Mouse (Mus musculus): ENCODE results near the gene Ccdc7b. TPM values are rescaled to one million over a fixed set of nuclear protein-coding genes. Genes with fewer than 3 reads are reported as not detected.
"Not testable (repeated sequence)": the region's sequence is repeated elsewhere in the genome, so short reads cannot be mapped to it uniquely, and the experiment has no call there.

The Ccdc7b gene
- not detected in 2 replicates for polyA plus RNA-seq (2014; fragmentation: Nextera tagmentation; extraction: Ambion mirVana)

- ATAC-seq (ENCODE audit: low FRiP score, low TSS enrichment): not testable (repeated sequence)
Measured at GRCm38 (mm10) chr8:129066834-129067233, at the start of gene Ccdc7b. Gene Ccdc7b, plus strand, starts transcription at chr8:129067134.

GRCm38 (mm10) chr8:129065417-129065816 lies 1.5 kb upstream of the Ccdc7b start, which contains the start of gene Ccdc7a:
Gene Ccdc7a, minus strand, starts transcription at chr8:129065517.
- not testable (repeated sequence) for H3K27ac ChIP-seq (ENCODE audit: low read depth, low read length); H3K4me2 ChIP-seq (replicated peaks; ENCODE audit: low read depth, low read length); ATAC-seq (ENCODE audit: low FRiP score, low TSS enrichment); H3K4me1 ChIP-seq (ENCODE audit: control insufficient read depth, insufficient read depth, low read length); H3K36me3 ChIP-seq (ENCODE audit: control insufficient read depth, insufficient read depth, low read length); H3K9ac ChIP-seq (ENCODE audit: low read depth, low read length); H3K27me3 ChIP-seq (ENCODE audit: control insufficient read depth, insufficient read depth, low read length); H3K9me3 ChIP-seq (ENCODE audit: control insufficient read depth, low read length); H3K4me3 ChIP-seq (ENCODE audit: low read length)
- WGBS: 87% methylated on average over 2 of the region's 11 CpGs

More at GRCm38 (mm10) chr8:129066834-129067233, at the start of gene Ccdc7b:
- H3K9me3 ChIP-seq (ENCODE audit: control insufficient read depth, low read length); H3K27me3 ChIP-seq (ENCODE audit: control insufficient read depth, insufficient read depth, low read length); H3K4me2 ChIP-seq (replicated peaks; ENCODE audit: low read depth, low read length); H3K9ac ChIP-seq (ENCODE audit: low read depth, low read length); H3K27ac ChIP-seq (ENCODE audit: low read depth, low read length); H3K4me1 ChIP-seq (ENCODE audit: control insufficient read depth, insufficient read depth, low read length); H3K4me3 ChIP-seq (ENCODE audit: low read length); H3K36me3 ChIP-seq (ENCODE audit: control insufficient read depth, insufficient read depth, low read length): not testable (repeated sequence)
- 85% methylated on average over 1 of the region's 10 CpGs for WGBS

GRCm38 (mm10) chr8:129115761-129116160 lies 48.8 kb downstream of the Ccdc7b start:
- ATAC-seq (ENCODE audit: low FRiP score, low TSS enrichment): not testable (repeated sequence)
- 65% methylated on average over 3 of the region's 3 CpGs for WGBS

GRCm38 (mm10) chr8:129131561-129131960 lies 64.6 kb downstream of the Ccdc7b start, which contains the start of gene Gm10999:
Gene Gm10999, minus strand, starts transcription at chr8:129131661.
- no peak for ATAC-seq (ENCODE audit: low FRiP score, low TSS enrichment)

More at GRCm38 (mm10) chr8:129115761-129116160, 48.8 kb downstream of the Ccdc7b start:
- H3K27me3 ChIP-seq (ENCODE audit: control insufficient read depth, insufficient read depth, low read length); H3K27ac ChIP-seq (ENCODE audit: low read depth, low read length); H3K4me2 ChIP-seq (replicated peaks; ENCODE audit: low read depth, low read length); H3K9ac ChIP-seq (ENCODE audit: low read depth, low read length); H3K36me3 ChIP-seq (ENCODE audit: control insufficient read depth, insufficient read depth, low read length); H3K9me3 ChIP-seq (ENCODE audit: control insufficient read depth, low read length); H3K4me1 ChIP-seq (ENCODE audit: control insufficient read depth, insufficient read depth, low read length); H3K4me3 ChIP-seq (ENCODE audit: low read length): not testable (repeated sequence)

GRCm38 (mm10) chr8:129133475-129133874 lies 66.5 kb downstream of the Ccdc7b start:
- ATAC-seq (ENCODE audit: low FRiP score, low TSS enrichment): no peak
- no peak overlapping the region for H3K4me3 ChIP-seq (ENCODE audit: low read length)
- H3K27me3 ChIP-seq (ENCODE audit: control insufficient read depth, insufficient read depth, low read length): no peaks in the 10 kb centered on the region
- no peaks in the 10 kb centered on the region for H3K4me1 ChIP-seq (ENCODE audit: control insufficient read depth, insufficient read depth, low read length)
- no peak overlapping the region for H3K27ac ChIP-seq (ENCODE audit: low read depth, low read length)
- no peaks in the 10 kb centered on the region for H3K36me3 ChIP-seq (ENCODE audit: control insufficient read depth, insufficient read depth, low read length)
- H3K9me3 ChIP-seq (ENCODE audit: control insufficient read depth, low read length): no peaks in the 10 kb centered on the region
- no peak overlapping the region for H3K9ac ChIP-seq (ENCODE audit: low read depth, low read length)
- no peak overlapping the region for H3K4me2 ChIP-seq (replicated peaks; ENCODE audit: low read depth, low read length)

More at GRCm38 (mm10) chr8:129131561-129131960, 64.6 kb downstream of the Ccdc7b start, which contains the start of gene Gm10999:
- H3K27me3 ChIP-seq (ENCODE audit: control insufficient read depth, insufficient read depth, low read length): no peaks in the 10 kb centered on the region
- 74% methylated on average over 1 of the region's 1 CpGs for WGBS
- H3K4me3 ChIP-seq (ENCODE audit: low read length): no peak within 1 kb of the TSS
- no peak within 1 kb of the TSS for H3K9ac ChIP-seq (ENCODE audit: low read depth, low read length)
- no peak within 1 kb of the TSS for H3K4me2 ChIP-seq (replicated peaks; ENCODE audit: low read depth, low read length)
- no peaks in the 10 kb centered on the region for H3K9me3 ChIP-seq (ENCODE audit: control insufficient read depth, low read length)
- H3K27ac ChIP-seq (ENCODE audit: low read depth, low read length): no peak within 1 kb of the TSS
- no peaks in the 10 kb centered on the region for H3K36me3 ChIP-seq (ENCODE audit: control insufficient read depth, insufficient read depth, low read length)
- no peaks in the 10 kb centered on the region for H3K4me1 ChIP-seq (ENCODE audit: control insufficient read depth, insufficient read depth, low read length)

Other genes starting within 250 kb of the Ccdc7b start
- gene Ccdc7a, start 1.6 kb upstream of the Ccdc7b start, polyA plus RNA-seq (2014; fragmentation: Nextera tagmentation; extraction: Ambion mirVana): not detected in 2 replicates
- gene Gm10999, start 64.5 kb downstream of the Ccdc7b start, polyA plus RNA-seq (2014; fragmentation: Nextera tagmentation; extraction: Ambion mirVana): not detected in 2 replicates
- gene 2610044O15Rik8, start 167.3 kb downstream of the Ccdc7b start, polyA plus RNA-seq (2014; fragmentation: Nextera tagmentation; extraction: Ambion mirVana): 25.0 and 30.5 TPM in 2 replicates

Measured in kidney, embryonic 14.5 days (tissue).